Mouse (Mus musculus) heart, adult 11 months (tissue): ENCODE measurements around the gene Agbl4.

Source experiments
- DNase-seq: peaks from one replicate; pipeline ENCODE4 v3.0.0; 2022

The Agbl4 gene

GRCm38 (mm10) chr4:111588211-111588610 is 1190.8 kb downstream of the Agbl4 start:
- peak; percentile 64 for DNase-seq

- DNase-seq: peak; percentile 56
These were observed 1192.2 kb downstream of the Agbl4 start for GRCm38 (mm10) chr4:111589467-111590170.

- peak; percentile 37 for DNase-seq
These were observed 1197.3 kb downstream of the Agbl4 start for GRCm38 (mm10) chr4:111594655-111595295.

GRCm38 (mm10) chr4:111597249-111597661 is 1199.8 kb downstream of the Agbl4 start:
- DNase-seq: peak; percentile 93

- DNase-seq: peak; percentile 59
These were observed 1200.5 kb downstream of the Agbl4 start for GRCm38 (mm10) chr4:111597986-111598385.

- no peak for DNase-seq
These were observed 1205.7 kb downstream of the Agbl4 start for GRCm38 (mm10) chr4:111603194-111603593.

GRCm38 (mm10) chr4:111607826-111608500 is 1210.5 kb downstream of the Agbl4 start:
- DNase-seq: peak; percentile 75

- peak; percentile 60 for DNase-seq
These were observed 1224.4 kb downstream of the Agbl4 start for GRCm38 (mm10) chr4:111621865-111622264.

GRCm38 (mm10) chr4:111624914-111625313 is 1227.5 kb downstream of the Agbl4 start:
- peak; percentile 91 for DNase-seq

GRCm38 (mm10) chr4:111626118-111626830 is 1228.8 kb downstream of the Agbl4 start:
- peak; percentile 90 for DNase-seq

GRCm38 (mm10) chr4:111632615-111633014 is 1235.2 kb downstream of the Agbl4 start:
- no peak for DNase-seq

GRCm38 (mm10) chr4:111635538-111636124 is 1238.2 kb downstream of the Agbl4 start:
- DNase-seq: peak; percentile 45

- DNase-seq: peak; percentile 72
These were observed 1241.7 kb downstream of the Agbl4 start for GRCm38 (mm10) chr4:111638948-111639708.

- peak; percentile 68 for DNase-seq
These were observed 1247.8 kb downstream of the Agbl4 start for GRCm38 (mm10) chr4:111645117-111645830.

GRCm38 (mm10) chr4:111645831-111646166 is 1248.3 kb downstream of the Agbl4 start:
- peak; percentile 14 for DNase-seq

- peak; percentile 70 for DNase-seq
These were observed 1256.0 kb downstream of the Agbl4 start for GRCm38 (mm10) chr4:111653451-111653850.

- peak; percentile 93 for DNase-seq
These were observed 1266.3 kb downstream of the Agbl4 start for GRCm38 (mm10) chr4:111663730-111664129.

GRCm38 (mm10) chr4:111664146-111664545 is 1266.7 kb downstream of the Agbl4 start:
- peak; percentile 87 for DNase-seq

GRCm38 (mm10) chr4:111666713-111667112 is 1269.3 kb downstream of the Agbl4 start:
- DNase-seq: no peak

GRCm38 (mm10) chr4:111669369-111669768 is 1271.9 kb downstream of the Agbl4 start:
- no peak for DNase-seq
